Mouse (Mus musculus) kidney, adult 11 months (tissue): Measurements from ENCODE around the gene Ninj2.
A peak's percentile ranks its signal among the peaks of the same experiment; 100 is the strongest.
"Not testable (repeated sequence)": the region's sequence is repeated elsewhere in the genome, so short reads cannot be mapped to it uniquely, and the experiment has no call there.

Experiments used
- DNase-seq: peaks from one replicate; pipeline ENCODE4 v3.0.0; 2022

Ninj2 gene

GRCm38 (mm10) chr6:120093100-120093499 is at the start of gene Ninj2:
Ninj2 (plus strand) TSS chr6:120093350.
- DNase-seq, result no peak

- no peak for DNase-seq
Observed at GRCm38 (mm10) chr6:120045406-120045805, 47.7 kb upstream of the Ninj2 start.

- DNase-seq, result no peak
Observed at GRCm38 (mm10) chr6:120047705-120048292, 45.4 kb upstream of the Ninj2 start.

GRCm38 (mm10) chr6:120054412-120054811 is 38.7 kb upstream of the Ninj2 start:
- no peak for DNase-seq

- DNase-seq, result no peak
Observed at GRCm38 (mm10) chr6:120055666-120056540, 37.2 kb upstream of the Ninj2 start.

- DNase-seq, result no peak
Observed at GRCm38 (mm10) chr6:120062934-120063333, 30.2 kb upstream of the Ninj2 start.

- no peak for DNase-seq
Observed at GRCm38 (mm10) chr6:120064627-120065026, 28.5 kb upstream of the Ninj2 start.

- no peak for DNase-seq
Observed at GRCm38 (mm10) chr6:120065552-120066177, 27.5 kb upstream of the Ninj2 start.

- no peak for DNase-seq
Observed at GRCm38 (mm10) chr6:120069546-120069945, 23.6 kb upstream of the Ninj2 start.

GRCm38 (mm10) chr6:120072630-120073029 is 20.5 kb upstream of the Ninj2 start:
- DNase-seq, result no peak

GRCm38 (mm10) chr6:120076619-120077450 is 16.3 kb upstream of the Ninj2 start:
- no peak for DNase-seq

GRCm38 (mm10) chr6:120079547-120079946 is 13.6 kb upstream of the Ninj2 start:
- DNase-seq, result no peak

- no peak for DNase-seq
Observed at GRCm38 (mm10) chr6:120081516-120081915, 11.6 kb upstream of the Ninj2 start.

GRCm38 (mm10) chr6:120082251-120082950 is 10.7 kb upstream of the Ninj2 start:
- DNase-seq, result no peak

GRCm38 (mm10) chr6:120082951-120083411 is 10.2 kb upstream of the Ninj2 start:
- no peak for DNase-seq

- DNase-seq, result no peak
Observed at GRCm38 (mm10) chr6:120083442-120083841, 9.7 kb upstream of the Ninj2 start.

- no peak for DNase-seq
Observed at GRCm38 (mm10) chr6:120084983-120085382, 8.2 kb upstream of the Ninj2 start.

GRCm38 (mm10) chr6:120085832-120086231 is 7.3 kb upstream of the Ninj2 start:
- no peak for DNase-seq

- not testable (repeated sequence) for DNase-seq
Observed at GRCm38 (mm10) chr6:120087041-120087440, 6.1 kb upstream of the Ninj2 start.

GRCm38 (mm10) chr6:120090712-120091248 is 2.4 kb upstream of the Ninj2 start:
- peak; percentile 11 for DNase-seq

GRCm38 (mm10) chr6:120091956-120092355 is 1.2 kb upstream of the Ninj2 start:
- no peak for DNase-seq
